Mouse (Mus musculus) right cerebral cortex, adult 2 months (tissue): Measurements from ENCODE around the gene 7530416G11Rik.

ENCODE experiments used
- DNase-seq, 2 experiments: peaks; one replicate each; pipeline ENCODE4 v3.0.0; 2021 to 2022; ENCODE audit warnings: low spot score in 2 of 2

The 7530416G11Rik gene

GRCm38 (mm10) chr15:85503127-85503526, at the start of gene 7530416G11Rik:
7530416G11Rik (minus strand) TSS chr15:85503227.
- no peak for DNase-seq

- DNase-seq: no peak
Measured at GRCm38 (mm10) chr15:85546500-85546899, 43.5 kb upstream of the 7530416G11Rik start.

- DNase-seq: no peak
Measured at GRCm38 (mm10) chr15:85545369-85545768, 42.3 kb upstream of the 7530416G11Rik start.

GRCm38 (mm10) chr15:85538170-85538569, 35.1 kb upstream of the 7530416G11Rik start:
- no peak for DNase-seq

- no peak for DNase-seq
Measured at GRCm38 (mm10) chr15:85537151-85537550, 34.1 kb upstream of the 7530416G11Rik start.

- DNase-seq: no peak
Measured at GRCm38 (mm10) chr15:85534646-85535045, 31.6 kb upstream of the 7530416G11Rik start.

- no peak for DNase-seq
Measured at GRCm38 (mm10) chr15:85534215-85534614, 31.2 kb upstream of the 7530416G11Rik start.

- no peak for DNase-seq
Measured at GRCm38 (mm10) chr15:85532063-85532462, 29.0 kb upstream of the 7530416G11Rik start.

GRCm38 (mm10) chr15:85529911-85530310, 26.9 kb upstream of the 7530416G11Rik start:
- no peak for DNase-seq

GRCm38 (mm10) chr15:85524404-85524950, 21.4 kb upstream of the 7530416G11Rik start:
- no peak for DNase-seq

- peak in 1 of 2 experiments; percentile 14 for DNase-seq
Measured at GRCm38 (mm10) chr15:85523173-85523991, 20.4 kb upstream of the 7530416G11Rik start.

GRCm38 (mm10) chr15:85519438-85519837, 16.4 kb upstream of the 7530416G11Rik start:
- DNase-seq: no peak

GRCm38 (mm10) chr15:85507370-85508014, 4.5 kb upstream of the 7530416G11Rik start:
- DNase-seq: no peak

GRCm38 (mm10) chr15:85506680-85507079, 3.7 kb upstream of the 7530416G11Rik start:
- DNase-seq: no peak

- DNase-seq: no peak
Measured at GRCm38 (mm10) chr15:85505118-85505925, 2.3 kb upstream of the 7530416G11Rik start.

GRCm38 (mm10) chr15:85500267-85500666, 2.8 kb downstream of the 7530416G11Rik start:
- DNase-seq: no peak

GRCm38 (mm10) chr15:85497981-85498475, 5.0 kb downstream of the 7530416G11Rik start:
- DNase-seq: no peak

- DNase-seq: no peak
Measured at GRCm38 (mm10) chr15:85497548-85497947, 5.5 kb downstream of the 7530416G11Rik start.

- peak; percentile 71 to 76 for DNase-seq
Measured at GRCm38 (mm10) chr15:85494163-85494621, 8.8 kb downstream of the 7530416G11Rik start.

- no peak for DNase-seq
Measured at GRCm38 (mm10) chr15:85489751-85490150, 13.3 kb downstream of the 7530416G11Rik start.

GRCm38 (mm10) chr15:85488900-85489299, 14.1 kb downstream of the 7530416G11Rik start:
- no peak for DNase-seq
